Comparison of ENCODE assay signal across 28 mouse cellular contexts in the genomic region with DNA sequence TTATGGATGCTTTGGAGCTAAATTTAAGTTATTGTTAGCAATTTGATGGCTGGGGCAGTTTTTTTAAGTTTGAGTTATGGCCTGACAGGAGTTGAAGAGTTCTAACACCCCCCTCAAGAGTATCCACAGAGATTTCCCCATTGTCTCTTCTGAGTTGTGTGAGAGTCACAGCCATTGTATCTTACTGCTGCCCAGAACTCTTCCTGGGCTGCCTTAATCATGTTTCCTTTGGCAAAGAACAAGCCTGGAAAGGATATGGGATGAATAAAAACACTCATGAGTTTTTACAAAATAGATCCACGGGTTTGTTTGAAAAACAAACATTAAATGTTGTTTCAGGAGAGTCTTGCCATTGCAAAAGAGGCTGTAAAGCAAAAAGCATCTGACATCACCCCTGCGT.
A peak's percentile ranks its signal among the peaks of the same experiment; 100 is the strongest.
DNase-seq lines count a peak whose midpoint lies in the region; ATAC-seq and TF ChIP-seq lines count a peak whose summit lies in the region.
"Had no signal": no experiment of that assay in that cellular context is flagged by ENCODE, and none has a peak within 500 bp of the region (broad histone marks: within the 10 kb centered on the region; RNA-seq: fewer than 3 reads in every experiment).

No protein-coding gene starts in this region.

- no peaks in the 10 kb centered on the region for H3K9me3 ChIP-seq in kidney, postnatal 0 days (replicated peaks; ENCODE audit: low read length)
- H3K9me3 ChIP-seq: embryonic facial prominence, embryonic 13.5 days; forebrain, embryonic 13.5 days; hindbrain, embryonic 12.5 days; intestine, embryonic 15.5 days; midbrain, embryonic 15.5 days had no signal

- no peak overlapping the region for H3K27ac ChIP-seq in kidney, postnatal 0 days
- H3K27ac ChIP-seq: embryonic facial prominence, embryonic 13.5 days; forebrain, embryonic 13.5 days; hindbrain, embryonic 12.5 days; hindbrain, postnatal 0 days; intestine, embryonic 15.5 days; liver, embryonic 14.5 days; midbrain, embryonic 15.5 days had no signal

- DNase-seq in heart, adult 8-10 months (ENCODE audit: low spot score): peak; percentile 7
- no peak for DNase-seq in heart, postnatal 10 days
- DNase-seq in kidney, postnatal 0 days (ENCODE audit: low spot score): peak; percentile 34
- DNase-seq in kidney, postnatal 25 days: no peak
- DNase-seq in fibroblast of lung, adult 2 months (ENCODE audit: low read depth): peak; percentile 20
- DNase-seq in left cerebral cortex, postnatal 4 days: no peak
- DNase-seq: adrenal gland, postnatal 14 days; cerebellum, adult 11-12 months; cerebellum, adult 9-11 months; embryo, embryonic 11 days; gastrocnemius, postnatal 10 days; kidney, adult 2 months; layer of hippocampus, postnatal 36 days; liver; lung, adult 2 months; lung, postnatal 10 days; spleen, adult 18-20 months; thymus, postnatal 14 days had no signal

- H3K4me2 ChIP-seq in kidney, postnatal 0 days (ENCODE audit: low read length): no peak overlapping the region
- H3K4me2 ChIP-seq: embryonic facial prominence, embryonic 13.5 days; forebrain, embryonic 13.5 days; hindbrain, embryonic 12.5 days; intestine, embryonic 15.5 days; midbrain, embryonic 15.5 days had no signal

- no peak for ATAC-seq in kidney, postnatal 0 days (replicated peaks; ENCODE audit: low FRiP score, low read depth)
- no peak for ATAC-seq in activated CD4-positive, CD25-positive, alpha-beta regulatory T cell, adult 4 months
- ATAC-seq: CD4-positive, CD25-positive, alpha-beta regulatory T cell, adult 4 months; forebrain, embryonic 13.5 days; hindbrain, postnatal 0 days; intestine, embryonic 15.5 days; midbrain, embryonic 15.5 days had no signal

- intact Hi-C loops in heart, postnatal 10 days (cut with DNase I): no loop called here
- intact Hi-C loops in left cerebral cortex, postnatal 4 days (cut with DNase I): no loop called here

- WGBS in kidney, postnatal 0 days: 16% methylated on average over 2 of the region's 2 CpGs

- H3K4me3 ChIP-seq in kidney, postnatal 0 days (replicated peaks; ENCODE audit: low read depth, low read length): no peak overlapping the region
- H3K4me3 ChIP-seq: embryonic facial prominence, embryonic 13.5 days; erythroblast, embryonic 14.5 days; forebrain, embryonic 13.5 days; hindbrain, embryonic 12.5 days; intestine, embryonic 15.5 days; midbrain, embryonic 15.5 days had no signal

- no peaks in the 10 kb centered on the region for H3K36me3 ChIP-seq in kidney, postnatal 0 days (ENCODE audit: insufficient read depth, low read length)
- H3K36me3 ChIP-seq: embryonic facial prominence, embryonic 13.5 days; hindbrain, embryonic 12.5 days; intestine, embryonic 15.5 days; midbrain, embryonic 15.5 days had no signal

- H3K4me1 ChIP-seq in kidney, postnatal 0 days (replicated peaks; ENCODE audit: insufficient read depth, low read length): no peaks in the 10 kb centered on the region
- H3K4me1 ChIP-seq: embryonic facial prominence, embryonic 13.5 days; forebrain, embryonic 13.5 days; hindbrain, embryonic 12.5 days; intestine, embryonic 15.5 days; midbrain, embryonic 15.5 days had no signal

- H3K9ac ChIP-seq in kidney, postnatal 0 days (ENCODE audit: low read depth, low read length): no peak overlapping the region
- H3K9ac ChIP-seq: embryonic facial prominence, embryonic 13.5 days; forebrain, embryonic 13.5 days; hindbrain, embryonic 12.5 days; intestine, embryonic 15.5 days; liver, embryonic 14.5 days; midbrain, embryonic 15.5 days had no signal

- no peaks in the 10 kb centered on the region for H3K27me3 ChIP-seq in kidney, postnatal 0 days (ENCODE audit: insufficient read depth, low read length)
- H3K27me3 ChIP-seq: embryonic facial prominence, embryonic 13.5 days; forebrain, embryonic 13.5 days; hindbrain, embryonic 12.5 days; intestine, embryonic 15.5 days; midbrain, embryonic 15.5 days had no signal

- no peak for TF ChIP-seq CTCF in kidney, postnatal 0 days (IDR thresholded peaks at IDR 0.05; ENCODE audit: low read depth)

Comparison
In these comparisons a context has a peak if more than half of its experiments do, and no peak if none do; other contexts are left out.
1. DNase-seq: peak in heart, adult 8-10 months (single experiment), kidney, postnatal 0 days (single experiment) and fibroblast of lung, adult 2 months (single experiment); none in heart, postnatal 10 days (0 of 2), kidney, postnatal 25 days (0 of 2) and left cerebral cortex, postnatal 4 days (single experiment).